ENCODE assay signal across 14 mouse cellular contexts in the genomic region with DNA sequence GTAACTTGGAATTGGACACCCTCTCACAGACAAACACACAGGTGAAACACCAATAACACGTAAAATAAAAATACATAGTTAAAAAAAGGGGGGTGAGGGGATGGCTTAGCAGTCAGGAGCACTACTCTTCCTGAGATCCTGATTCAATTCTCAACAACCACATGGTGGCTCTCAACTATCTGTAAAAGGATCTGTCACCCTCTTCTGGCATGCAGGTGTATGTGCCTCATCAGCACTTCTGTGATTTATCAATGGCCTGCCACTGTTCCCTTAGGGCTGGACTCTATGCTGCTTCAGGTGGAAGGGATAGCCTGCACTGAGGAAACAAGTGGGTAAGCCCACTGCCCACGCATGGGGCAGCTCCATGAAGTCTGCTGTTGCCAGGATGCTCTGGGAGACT. TPM values are rescaled to one million over a fixed set of nuclear protein-coding genes. Genes with fewer than 3 reads are reported as not detected.
DNase-seq lines count a peak whose midpoint lies in the region; ATAC-seq and TF ChIP-seq lines count a peak whose summit lies in the region.
"Had no signal": no experiment of that assay in that cellular context is flagged by ENCODE, and none has a peak within 500 bp of the region (broad histone marks: within the 10 kb centered on the region; RNA-seq: fewer than 3 reads in every experiment).

No protein-coding gene starts in this region.

- H3K27ac ChIP-seq in kidney, adult 2 months (ENCODE audit: insufficient read depth, low read depth, low read length) = no peak overlapping the region
- no peak overlapping the region for H3K27ac ChIP-seq in kidney, embryonic 14.5 days (ENCODE audit: low read depth, low read length)
- H3K27ac ChIP-seq: embryonic facial prominence, embryonic 12.5 days; forebrain, embryonic 10.5 days; heart, embryonic 13.5 days; hindbrain, embryonic 12.5 days; liver, embryonic 13.5 days had no signal

- peaks cover 2% of the 10 kb centered on the region; the same call in 1 of the 2 replicates for H3K36me3 ChIP-seq in kidney, adult 2 months (ENCODE audit: control insufficient read depth, insufficient read depth, low read length)
- peaks cover 81% of the 10 kb centered on the region for H3K36me3 ChIP-seq in kidney, embryonic 14.5 days (ENCODE audit: control insufficient read depth, insufficient read depth, low read length)

- DNase-seq in adrenal gland, postnatal 10 days = peak; percentile 39
- DNase-seq in adrenal gland, postnatal 4 days (ENCODE audit: low spot score in 2 of 2) = no peak
- DNase-seq in kidney, adult 2 months = peak; percentile 58
- DNase-seq in lung, postnatal 10 days = peak; percentile 62
- DNase-seq in lung, adult 18-20 months = no peak
- DNase-seq in urinary bladder, postnatal 14 days (ENCODE audit: low spot score) = peak; percentile 35
- no peak for DNase-seq in urinary bladder, postnatal 36 days (ENCODE audit: low spot score in 2 of 2)
- DNase-seq: gastrocnemius, postnatal 10 days; liver, embryonic 13.5 days had no signal

- peaks cover 18% of the 10 kb centered on the region for H3K4me1 ChIP-seq in kidney, adult 2 months (ENCODE audit: control insufficient read depth, insufficient read depth, low read length)
- H3K4me1 ChIP-seq in kidney, embryonic 14.5 days (ENCODE audit: control insufficient read depth, insufficient read depth, low read length) = no peaks in the 10 kb centered on the region

- H3K4me3 ChIP-seq in kidney, adult 2 months (ENCODE audit: insufficient read depth, low read depth, low read length) = no peak overlapping the region
- no peak overlapping the region for H3K4me3 ChIP-seq in kidney, embryonic 14.5 days (ENCODE audit: low read length)
- H3K4me3 ChIP-seq: embryonic facial prominence, embryonic 12.5 days; forebrain, embryonic 10.5 days; heart, embryonic 13.5 days; hindbrain, embryonic 12.5 days; liver, embryonic 13.5 days had no signal

- no peak for ATAC-seq in kidney, embryonic 14.5 days (ENCODE audit: low FRiP score, low TSS enrichment)

- H3K4me2 ChIP-seq in kidney, embryonic 14.5 days (replicated peaks; ENCODE audit: low read depth, low read length) = no peak overlapping the region
- H3K4me2 ChIP-seq: embryonic facial prominence, embryonic 12.5 days; heart, embryonic 13.5 days; hindbrain, embryonic 12.5 days; liver, embryonic 13.5 days had no signal

- H3K27me3 ChIP-seq in kidney, adult 2 months (replicated peaks; ENCODE audit: control insufficient read depth, insufficient read depth, low read length) = no peaks in the 10 kb centered on the region
- no peaks in the 10 kb centered on the region for H3K27me3 ChIP-seq in kidney, embryonic 14.5 days (ENCODE audit: control insufficient read depth, insufficient read depth, low read length)
- H3K27me3 ChIP-seq: embryonic facial prominence, embryonic 12.5 days; heart, embryonic 13.5 days; hindbrain, embryonic 12.5 days; liver, embryonic 13.5 days had no signal

- no peak for TF ChIP-seq POLR2A in kidney, adult 2 months (IDR thresholded peaks at IDR 0.05; ENCODE audit: low read depth, low read length)

- H3K9ac ChIP-seq in kidney, embryonic 14.5 days (ENCODE audit: low read depth, low read length) = no peak overlapping the region
- H3K9ac ChIP-seq: embryonic facial prominence, embryonic 12.5 days; heart, embryonic 13.5 days; hindbrain, embryonic 12.5 days; liver, embryonic 13.5 days had no signal

- WGBS in kidney, adult 2 months = 92% methylated on average over 2 of the region's 2 CpGs
- WGBS in kidney, embryonic 14.5 days = 96% methylated on average over 2 of the region's 2 CpGs

- H3K9me3 ChIP-seq in kidney, embryonic 14.5 days (ENCODE audit: control insufficient read depth, low read length) = no peaks in the 10 kb centered on the region
- H3K9me3 ChIP-seq: embryonic facial prominence, embryonic 12.5 days; forebrain, embryonic 10.5 days; heart, embryonic 13.5 days; hindbrain, embryonic 12.5 days; liver, embryonic 13.5 days had no signal

- TF ChIP-seq CTCF in kidney, adult 2 months (conservative IDR thresholded peaks at IDR 0.05; ENCODE audit: insufficient read depth, insufficient read length, low read depth, low read length) = no peak

RNA-seq across cellular contexts. Expression of gene Ddx41, which starts 4.5 kb away (rescaled TPM):
- total RNA-seq in adrenal gland, postnatal 10 days (2021) = 10 to 100 TPM; 38.5 to 39.9 TPM
- total RNA-seq in adrenal gland, postnatal 4 days (2021) = 10 to 100 TPM; 54.0 to 57.4 TPM
- polyA plus RNA-seq in kidney, adult 2 months (2012; rRNA removed) = 68.5 and 71.2 TPM in 2 replicates
- 94.1 and 94.7 TPM in 2 replicates for polyA plus RNA-seq in kidney, embryonic 14.5 days (2014; fragmentation: Nextera tagmentation; extraction: Ambion mirVana)

RNA-seq across cellular contexts. Expression of gene Dok3, which starts 11.8 kb away (rescaled TPM):
- total RNA-seq in adrenal gland, postnatal 10 days (2021) = 1 to 10 TPM; 5.0 to 5.1 TPM
- total RNA-seq in adrenal gland, postnatal 4 days (2021) = 1 to 10 TPM; 2.6 to 4.7 TPM
- 4.7 and 7.7 TPM in 2 replicates for polyA plus RNA-seq in kidney, adult 2 months (2012; rRNA removed)
- polyA plus RNA-seq in kidney, embryonic 14.5 days (2014; fragmentation: Nextera tagmentation; extraction: Ambion mirVana) = 1.9 and 2.2 TPM in 2 replicates

RNA-seq across cellular contexts. Expression of gene Pdlim7, which starts 27.5 kb away (rescaled TPM):
- total RNA-seq in adrenal gland, postnatal 10 days (2021) = 10 to 100 TPM; 31.6 to 39.4 TPM
- total RNA-seq in adrenal gland, postnatal 4 days (2021) = 10 to 100 TPM; 44.5 to 47.1 TPM
- polyA plus RNA-seq in kidney, adult 2 months (2012; rRNA removed) = 22.8 and 23.5 TPM in 2 replicates
- 136 and 141 TPM in 2 replicates for polyA plus RNA-seq in kidney, embryonic 14.5 days (2014; fragmentation: Nextera tagmentation; extraction: Ambion mirVana)

RNA-seq across cellular contexts. Expression of gene Fam193b, which starts 30.0 kb away (rescaled TPM):
- 10 to 100 TPM; 32.4 to 52.0 TPM for total RNA-seq in adrenal gland, postnatal 10 days (2021)
- total RNA-seq in adrenal gland, postnatal 4 days (2021) = 10 to 100 TPM; 61.6 to 76.7 TPM
- polyA plus RNA-seq in kidney, adult 2 months (2012; rRNA removed) = 85.6 and 102 TPM in 2 replicates
- 36.7 and 39.3 TPM in 2 replicates for polyA plus RNA-seq in kidney, embryonic 14.5 days (2014; fragmentation: Nextera tagmentation; extraction: Ambion mirVana)

RNA-seq across cellular contexts. Expression of gene Tmed9, which starts 32.6 kb away (rescaled TPM):
- total RNA-seq in adrenal gland, postnatal 10 days (2021) = 100 to 1,000 TPM; 144 to 146 TPM
- total RNA-seq in adrenal gland, postnatal 4 days (2021) = 100 to 1,000 TPM; 167 to 169 TPM
- 74.0 and 92.5 TPM in 2 replicates for polyA plus RNA-seq in kidney, adult 2 months (2012; rRNA removed)
- 73.5 and 232 TPM in 2 replicates for polyA plus RNA-seq in kidney, embryonic 14.5 days (2014; fragmentation: Nextera tagmentation; extraction: Ambion mirVana)

Comparison
In these comparisons a context has a peak if more than half of its experiments do, and no peak if none do; other contexts are left out.
1. DNase-seq: peak in adrenal gland, postnatal 10 days (single experiment), kidney, adult 2 months (single experiment), lung, postnatal 10 days (single experiment) and urinary bladder, postnatal 14 days (single experiment); none in adrenal gland, postnatal 4 days (0 of 2), lung, adult 18-20 months (0 of 2) and urinary bladder, postnatal 36 days (0 of 2).